Mouse (Mus musculus) embryonic facial prominence, embryonic 14.5 days (tissue): ENCODE measurements at regions not wholly inside any gene's neighbourhood (a gene's known extent, or its start where the extent isn't known, plus 50 kb on each side); places are given as distances from the start of the nearest gene placed in this dataset.
A peak's percentile ranks its signal among the peaks of the same experiment; 100 is the strongest.

Source experiments
- ATAC-seq: fragments of 200-750 bp; cut with Nextera tagmentation; 2 replicates; pipeline ENCODE4 v1.8.0; 2017; ENCODE audit warnings: low read depth, moderate number of reproducible peaks, moderate TSS enrichment
- DNase-seq: peaks from one replicate; pipeline ENCODE4 v3.0.0-alpha.2; 2015; ENCODE audit warnings: low spot score
- H3K27ac ChIP-seq: fragments of 300-500 bp; sonication (generic); replicated peaks from 2 replicates; pipeline ENCODE4 v1.5.1; 2014; ENCODE audit warnings: low read depth, mild to moderate bottlenecking, low read length, moderate library complexity
- H3K27me3 ChIP-seq: fragments of 300-500 bp; sonication (generic); replicated peaks from 2 replicates; pipeline ENCODE4 v1.6.1; 2014; ENCODE audit warnings: low read length; ENCODE audit not compliant: control insufficient read depth, insufficient read depth
- H3K36me3 ChIP-seq: fragments of 300-500 bp; sonication (generic); 2 replicates; pipeline ENCODE4 v1.6.1; 2014; ENCODE audit warnings: low read length, mixed read lengths; ENCODE audit not compliant: control insufficient read depth, insufficient read depth
- H3K4me1 ChIP-seq: fragments of 300-500 bp; sonication (generic); 2 replicates; pipeline ENCODE4 v1.6.1; 2014; ENCODE audit warnings: antibody characterized with exemption, low read length; ENCODE audit not compliant: control insufficient read depth, insufficient read depth
- H3K4me2 ChIP-seq: fragments of 300-500 bp; sonication (generic); 2 replicates; pipeline ENCODE4 v1.6.1; 2014; ENCODE audit warnings: low read depth, mild to moderate bottlenecking, low read length, moderate library complexity, mixed read lengths
- H3K4me3 ChIP-seq: fragments of 300-500 bp; sonication (generic); 2 replicates; pipeline ENCODE4 v1.5.1; 2014; ENCODE audit warnings: low read depth, mild to moderate bottlenecking, low read length
- H3K9ac ChIP-seq: fragments of 300-500 bp; sonication (generic); 2 replicates; pipeline ENCODE4 v1.6.1; 2014; ENCODE audit warnings: low read depth, mild to moderate bottlenecking, low read length, moderate library complexity, mixed read lengths
- H3K9me3 ChIP-seq: fragments of 300-500 bp; sonication (generic); 2 replicates; pipeline ENCODE4 v1.6.1; 2016; ENCODE audit warnings: low read length; ENCODE audit not compliant: control insufficient read depth
- WGBS: fragments of 180-500 bp; shearing (Covaris S2); extraction: QIAGEN DNeasy Blood & Tissue Kit; methylation state at CpG from one replicate; pipeline ENCODE4 v1.1.7; 2014; 5-methylcytosine and 5-hydroxymethylcytosine counted together

GRCm38 (mm10) chr15:51403581-51403980 lies 2481.1 kb upstream of the Gm7489 start:
- no peak for DNase-seq
- no peaks in the 10 kb centered on the region for H3K9me3 ChIP-seq

GRCm38 (mm10) chr15:51409791-51410308 lies 2474.9 kb upstream of the Gm7489 start:
- Histone ChIP-seq H3K9ac (no peak overlapping the region), H3K27ac (no peak overlapping the region), H3K4me3 (no peak overlapping the region), H3K27me3 (no peaks in the 10 kb centered on the region), H3K9me3 (0 out of 2 replicates have a peak, but pooled peaks cover 3% of the 10 kb centered on the region), H3K4me1 (no peaks in the 10 kb centered on the region), H3K4me2 (no peak overlapping the region), H3K36me3 (no peaks in the 10 kb centered on the region)
- peak; percentile 18 for DNase-seq
- 76% methylated on average over 6 of the region's 6 CpGs for WGBS
- no peak for ATAC-seq

More at GRCm38 (mm10) chr15:51403581-51403980, 2481.1 kb upstream of the Gm7489 start:
- H3K4me1 ChIP-seq, result no peaks in the 10 kb centered on the region
- WGBS, result 86% methylated on average over 3 of the region's 3 CpGs
- H3K4me2 ChIP-seq, result no peak overlapping the region
- H3K9ac ChIP-seq, result no peak overlapping the region
- H3K27me3 ChIP-seq, result no peaks in the 10 kb centered on the region
- no peak overlapping the region for H3K4me3 ChIP-seq
- no peak overlapping the region for H3K27ac ChIP-seq
- ATAC-seq, result no peak
- H3K36me3 ChIP-seq, result no peaks in the 10 kb centered on the region

GRCm38 (mm10) chr15:51411966-51412365 lies 2472.7 kb upstream of the Gm7489 start:
- H3K4me3 ChIP-seq, result no peak overlapping the region
- DNase-seq (no peak), ATAC-seq (no peak)
- H3K4me2 ChIP-seq, result no peak overlapping the region
- H3K9ac ChIP-seq, result no peak overlapping the region
- H3K27ac ChIP-seq, result no peak overlapping the region
- H3K27me3 ChIP-seq, result no peaks in the 10 kb centered on the region
- H3K36me3 ChIP-seq, result no peaks in the 10 kb centered on the region
- H3K4me1 ChIP-seq, result no peaks in the 10 kb centered on the region
- 0 out of 2 replicates have a peak, but pooled peaks cover 3% of the 10 kb centered on the region for H3K9me3 ChIP-seq

GRCm38 (mm10) chr15:51442606-51443005 lies 2442.1 kb upstream of the Gm7489 start:
- Histone ChIP-seq H3K4me3 (no peak overlapping the region), H3K36me3 (no peaks in the 10 kb centered on the region), H3K27ac (no peak overlapping the region), H3K9me3 (no peaks in the 10 kb centered on the region), H3K4me2 (no peak overlapping the region), H3K27me3 (no peaks in the 10 kb centered on the region), H3K9ac (no peak overlapping the region), H3K4me1 (no peaks in the 10 kb centered on the region)
- no peak for ATAC-seq
- WGBS, result 74% methylated on average over 2 of the region's 2 CpGs
- DNase-seq, result no peak

- Histone ChIP-seq H3K9ac (no peak overlapping the region), H3K4me1 (no peaks in the 10 kb centered on the region), H3K27ac (no peak overlapping the region), H3K36me3 (no peaks in the 10 kb centered on the region), H3K9me3 (no peaks in the 10 kb centered on the region), H3K27me3 (no peaks in the 10 kb centered on the region), H3K4me2 (no peak overlapping the region), H3K4me3 (no peak overlapping the region)
- WGBS, result 71% methylated on average over 3 of the region's 3 CpGs
- DNase-seq, result no peak
- ATAC-seq, result no peak
Measured at GRCm38 (mm10) chr15:51469895-51470294, 2414.8 kb upstream of the Gm7489 start.

- WGBS, result 83% methylated on average over 1 of the region's 1 CpGs
- no peaks in the 10 kb centered on the region for H3K9me3 ChIP-seq
- no peaks in the 10 kb centered on the region for H3K4me1 ChIP-seq
- H3K4me3 ChIP-seq, result no peak overlapping the region
- no peaks in the 10 kb centered on the region for H3K36me3 ChIP-seq
- H3K27me3 ChIP-seq, result no peaks in the 10 kb centered on the region
- DNase-seq, result no peak
- no peak overlapping the region for H3K27ac ChIP-seq
- no peak overlapping the region for H3K9ac ChIP-seq
- H3K4me2 ChIP-seq, result no peak overlapping the region
- no peak for ATAC-seq
Measured at GRCm38 (mm10) chr15:51471143-51471542, 2413.6 kb upstream of the Gm7489 start.

GRCm38 (mm10) chr15:51472049-51472448 lies 2412.7 kb upstream of the Gm7489 start:
- H3K27ac ChIP-seq, result no peak overlapping the region
- no peaks in the 10 kb centered on the region for H3K27me3 ChIP-seq
- DNase-seq, result no peak
- H3K4me3 ChIP-seq, result no peak overlapping the region
- no peaks in the 10 kb centered on the region for H3K4me1 ChIP-seq
- no peak overlapping the region for H3K4me2 ChIP-seq
- WGBS, result 90% methylated on average over 2 of the region's 2 CpGs
- no peak for ATAC-seq
- H3K9me3 ChIP-seq, result no peaks in the 10 kb centered on the region
- H3K9ac ChIP-seq, result no peak overlapping the region
- H3K36me3 ChIP-seq, result no peaks in the 10 kb centered on the region

- Histone ChIP-seq H3K9ac (no peak overlapping the region), H3K4me3 (no peak overlapping the region), H3K4me1 (no peaks in the 10 kb centered on the region), H3K27me3 (no peaks in the 10 kb centered on the region), H3K36me3 (no peaks in the 10 kb centered on the region), H3K4me2 (no peak overlapping the region), H3K27ac (no peak overlapping the region), H3K9me3 (no peaks in the 10 kb centered on the region)
- 83% methylated on average over 4 of the region's 4 CpGs for WGBS
- DNase-seq (no peak), ATAC-seq (no peak)
Measured at GRCm38 (mm10) chr15:51481856-51482255, 2402.8 kb upstream of the Gm7489 start.

GRCm38 (mm10) chr15:51484207-51484606 lies 2400.5 kb upstream of the Gm7489 start:
- Histone ChIP-seq H3K4me1 (no peaks in the 10 kb centered on the region), H3K9ac (no peak overlapping the region), H3K36me3 (no peaks in the 10 kb centered on the region), H3K4me2 (no peak overlapping the region), H3K27me3 (no peaks in the 10 kb centered on the region), H3K27ac (no peak overlapping the region), H3K4me3 (no peak overlapping the region), H3K9me3 (no peaks in the 10 kb centered on the region)
- ATAC-seq (no peak), DNase-seq (peak; percentile 43)
- 50% methylated on average over 2 of the region's 2 CpGs for WGBS
